Mouse (Mus musculus) embryonic facial prominence, embryonic 11.5 days (tissue): ENCODE results near the gene Cwc22. TPM values are rescaled to one million over a fixed set of nuclear protein-coding genes. Genes with fewer than 3 reads are reported as not detected.
"Not testable (repeated sequence)": the region's sequence is repeated elsewhere in the genome, so short reads cannot be mapped to it uniquely, and the experiment has no call there.

Experiments used
- ATAC-seq: fragments of 200-750 bp; cut with Nextera tagmentation; replicated peaks from 2 replicates; pipeline ENCODE4 v1.8.0; 2017; ENCODE audit warnings: low read depth; ENCODE audit not compliant: insufficient number of reproducible peaks, low FRiP score, low TSS enrichment
- DNase-seq: peaks from one replicate; pipeline ENCODE4 v3.0.0-alpha.2; 2015; ENCODE audit warnings: low spot score
- H3K27ac ChIP-seq: fragments of 300-500 bp; sonication (generic); replicated peaks from 2 replicates; pipeline ENCODE4 v1.5.1; 2014; ENCODE audit warnings: mild to moderate bottlenecking, low read depth, low read length, control low read depth
- H3K27me3 ChIP-seq: fragments of 300-500 bp; sonication (generic); 2 replicates; pipeline ENCODE4 v1.6.1; 2014; ENCODE audit warnings: mild to moderate bottlenecking, low read length, moderate library complexity, mixed read lengths; ENCODE audit not compliant: control insufficient read depth, insufficient read depth
- H3K36me3 ChIP-seq: fragments of 300-500 bp; sonication (generic); replicated peaks from 2 replicates; pipeline ENCODE4 v1.6.1; 2014; ENCODE audit warnings: low read depth, mild to moderate bottlenecking, low read length, moderate library complexity, mixed read lengths; ENCODE audit not compliant: control insufficient read depth, insufficient read depth
- H3K4me1 ChIP-seq: fragments of 300-500 bp; sonication (generic); 2 replicates; pipeline ENCODE4 v1.6.1; 2014; ENCODE audit warnings: low read length, mixed read lengths; ENCODE audit not compliant: control insufficient read depth, insufficient read depth
- H3K4me2 ChIP-seq: fragments of 300-500 bp; sonication (generic); 2 replicates; pipeline ENCODE4 v1.6.1; 2014; ENCODE audit warnings: low read depth, mild to moderate bottlenecking, control low read depth, low read length, moderate library complexity
- H3K4me3 ChIP-seq: fragments of 300-500 bp; sonication (generic); 2 replicates; pipeline ENCODE4 v1.5.1; 2014; ENCODE audit warnings: low read depth, low read length, control low read depth
- H3K9ac ChIP-seq: fragments of 300-500 bp; sonication (generic); replicated peaks from 2 replicates; pipeline ENCODE4 v1.6.1; 2014; ENCODE audit warnings: mild to moderate bottlenecking, control low read depth, low read length
- H3K9me3 ChIP-seq: fragments of 300-500 bp; sonication (generic); replicated peaks from 2 replicates; pipeline ENCODE4 v1.6.1; 2016; ENCODE audit warnings: mild to moderate bottlenecking, low read length, inconsistent platforms, mixed read lengths; ENCODE audit not compliant: control insufficient read depth
- WGBS: fragments of 180-500 bp; shearing (Covaris S2); extraction: QIAGEN DNeasy Blood & Tissue Kit; methylation state at CpG from one replicate; pipeline ENCODE4 v1.1.7; 2014; 5-methylcytosine and 5-hydroxymethylcytosine counted together
- polyA plus RNA-seq: library from polyadenylated mRNA; unstranded; fragments of >200 nt; fragmentation: Nextera tagmentation; extraction: Ambion mirVana; gene quantifications from 2 replicates; pipeline ENCODE4 v1.2.1, GENCODE M21; 2014

The Cwc22 gene
- polyA plus RNA-seq, 1 experiment from 2014 or later: 41.5 TPM

DNA sequence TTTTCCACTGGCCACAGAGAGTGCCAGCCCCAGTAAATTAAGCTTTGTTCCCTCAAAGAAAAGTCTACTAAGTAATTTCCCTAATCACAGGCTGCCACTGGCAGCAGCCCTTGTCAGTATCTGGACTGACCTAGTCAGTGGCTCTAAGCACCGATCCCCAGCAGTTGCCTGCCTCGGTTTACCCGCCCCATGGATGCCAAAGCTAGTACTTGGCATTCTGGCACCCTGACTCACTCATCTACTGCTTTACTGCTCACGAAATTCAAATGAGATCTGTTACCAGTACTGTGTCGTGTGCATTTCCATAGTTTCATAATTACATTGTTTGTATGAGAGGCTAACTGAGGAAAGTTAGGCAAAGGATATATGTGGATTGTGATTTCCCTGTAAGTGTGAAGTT is 44.9 kb downstream of the Cwc22 start:
- whole genome bisulfite sequencing: 96% methylated on average over 5 of the region's 5 CpGs
- Histone ChIP-seq H3K36me3 (peaks cover 4% of the 10 kb centered on the region), H3K4me1 (no peaks in the 10 kb centered on the region), H3K27me3 (no peaks in the 10 kb centered on the region), H3K9ac (no peak overlapping the region), H3K9me3 (no peaks in the 10 kb centered on the region), H3K4me2 (no peak overlapping the region), H3K27ac (no peak overlapping the region), H3K4me3 (no peak overlapping the region)
- DNase-seq (no peak), ATAC-seq (no peak)

DNA sequence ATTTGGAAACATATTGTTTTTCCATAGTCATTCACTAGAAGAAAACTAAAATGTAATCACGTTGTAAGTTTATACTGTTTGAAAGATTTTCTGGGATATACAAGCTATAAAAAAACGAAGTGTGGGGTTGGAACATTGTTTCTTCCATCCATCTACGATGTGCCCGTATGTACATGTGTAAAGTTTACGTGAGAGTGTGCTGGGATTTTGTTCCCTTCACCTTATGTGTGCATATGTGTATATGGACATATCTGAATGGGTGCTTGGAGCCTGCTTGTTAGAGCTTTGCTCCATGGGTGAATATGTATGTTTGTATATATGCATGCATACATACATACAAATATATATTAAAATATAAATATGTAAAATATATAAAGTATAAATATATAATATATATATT is 45.4 kb downstream of the Cwc22 start:
- Histone ChIP-seq H3K9ac (no peak overlapping the region), H3K4me3 (no peak overlapping the region), H3K36me3 (peaks cover 4% of the 10 kb centered on the region), H3K27ac (no peak overlapping the region), H3K9me3 (no peaks in the 10 kb centered on the region), H3K4me1 (no peaks in the 10 kb centered on the region), H3K4me2 (no peak overlapping the region), H3K27me3 (no peaks in the 10 kb centered on the region)
- WGBS: 89% methylated on average over 5 of the region's 5 CpGs
- DNase-seq (no peak), ATAC-seq (no peak)

DNA sequence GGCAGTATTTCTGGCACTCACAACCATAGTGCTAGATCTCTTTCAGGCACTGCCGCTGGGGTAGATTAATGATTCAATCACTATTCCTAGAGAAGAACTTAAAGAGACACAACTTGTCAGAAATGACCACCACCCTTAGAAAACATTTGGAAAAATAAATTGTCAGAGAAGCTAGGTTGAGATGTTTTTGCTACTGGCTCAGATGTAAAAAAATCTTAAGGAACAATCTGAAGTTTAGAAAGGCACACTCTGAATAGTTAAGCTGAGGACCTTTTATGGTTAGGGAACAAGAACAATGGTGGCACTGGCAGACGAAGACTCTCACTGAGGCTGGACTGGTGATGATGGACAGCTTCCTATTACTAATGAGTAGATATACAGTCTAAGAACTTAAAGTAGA is 46.1 kb downstream of the Cwc22 start:
- ATAC-seq (no peak), DNase-seq (no peak)
- WGBS: 83% methylated on average over 2 of the region's 2 CpGs
- no peak overlapping the region for H3K4me3 ChIP-seq
- no peak overlapping the region for H3K4me2 ChIP-seq
- H3K36me3 ChIP-seq: peaks cover 4% of the 10 kb centered on the region
- no peaks in the 10 kb centered on the region for H3K27me3 ChIP-seq
- no peak overlapping the region for H3K9ac ChIP-seq
- no peaks in the 10 kb centered on the region for H3K9me3 ChIP-seq
- H3K27ac ChIP-seq: no peak overlapping the region
- no peaks in the 10 kb centered on the region for H3K4me1 ChIP-seq

GRCm38 (mm10) chr2:77898436-77898835 is 47.7 kb downstream of the Cwc22 start:
- no peak for DNase-seq
- no peaks in the 10 kb centered on the region for H3K4me1 ChIP-seq
- H3K36me3 ChIP-seq: peaks cover 6% of the 10 kb centered on the region
- WGBS: 93% methylated on average over 2 of the region's 2 CpGs
- ATAC-seq: no peak
- H3K4me3 ChIP-seq: no peak overlapping the region
- no peak overlapping the region for H3K4me2 ChIP-seq
- H3K9me3 ChIP-seq: no peaks in the 10 kb centered on the region
- H3K9ac ChIP-seq: no peak overlapping the region
- no peak overlapping the region for H3K27ac ChIP-seq
- H3K27me3 ChIP-seq: no peaks in the 10 kb centered on the region

GRCm38 (mm10) chr2:77897988-77898387 is 48.2 kb downstream of the Cwc22 start:
- Histone ChIP-seq H3K27ac (no peak overlapping the region), H3K4me2 (no peak overlapping the region), H3K36me3 (peaks cover 6% of the 10 kb centered on the region), H3K4me1 (no peaks in the 10 kb centered on the region), H3K9ac (no peak overlapping the region), H3K4me3 (no peak overlapping the region), H3K9me3 (no peaks in the 10 kb centered on the region), H3K27me3 (no peaks in the 10 kb centered on the region)
- 93% methylated on average over 5 of the region's 5 CpGs for WGBS
- DNase-seq: no peak
- ATAC-seq: no peak

GRCm38 (mm10) chr2:77897558-77897899 is 48.6 kb downstream of the Cwc22 start:
- no peaks in the 10 kb centered on the region for H3K27me3 ChIP-seq
- no peak overlapping the region for H3K27ac ChIP-seq
- 83% methylated on average over 3 of the region's 3 CpGs for WGBS
- H3K4me2 ChIP-seq: no peak overlapping the region
- H3K4me1 ChIP-seq: no peaks in the 10 kb centered on the region
- H3K9ac ChIP-seq: no peak overlapping the region
- peaks cover 6% of the 10 kb centered on the region for H3K36me3 ChIP-seq
- no peaks in the 10 kb centered on the region for H3K9me3 ChIP-seq
- DNase-seq: no peak
- H3K4me3 ChIP-seq: no peak overlapping the region
- no peak for ATAC-seq

GRCm38 (mm10) chr2:77896843-77897557 is 49.2 kb downstream of the Cwc22 start:
- DNase-seq: no peak
- Histone ChIP-seq H3K9me3 (no peaks in the 10 kb centered on the region), H3K4me2 (no peak overlapping the region), H3K27me3 (no peaks in the 10 kb centered on the region), H3K4me1 (no peaks in the 10 kb centered on the region), H3K9ac (no peak overlapping the region), H3K36me3 (peaks cover 6% of the 10 kb centered on the region), H3K4me3 (no peak overlapping the region), H3K27ac (no peak overlapping the region)
- WGBS: 92% methylated on average over 12 of the region's 12 CpGs
- ATAC-seq: no peak

DNA sequence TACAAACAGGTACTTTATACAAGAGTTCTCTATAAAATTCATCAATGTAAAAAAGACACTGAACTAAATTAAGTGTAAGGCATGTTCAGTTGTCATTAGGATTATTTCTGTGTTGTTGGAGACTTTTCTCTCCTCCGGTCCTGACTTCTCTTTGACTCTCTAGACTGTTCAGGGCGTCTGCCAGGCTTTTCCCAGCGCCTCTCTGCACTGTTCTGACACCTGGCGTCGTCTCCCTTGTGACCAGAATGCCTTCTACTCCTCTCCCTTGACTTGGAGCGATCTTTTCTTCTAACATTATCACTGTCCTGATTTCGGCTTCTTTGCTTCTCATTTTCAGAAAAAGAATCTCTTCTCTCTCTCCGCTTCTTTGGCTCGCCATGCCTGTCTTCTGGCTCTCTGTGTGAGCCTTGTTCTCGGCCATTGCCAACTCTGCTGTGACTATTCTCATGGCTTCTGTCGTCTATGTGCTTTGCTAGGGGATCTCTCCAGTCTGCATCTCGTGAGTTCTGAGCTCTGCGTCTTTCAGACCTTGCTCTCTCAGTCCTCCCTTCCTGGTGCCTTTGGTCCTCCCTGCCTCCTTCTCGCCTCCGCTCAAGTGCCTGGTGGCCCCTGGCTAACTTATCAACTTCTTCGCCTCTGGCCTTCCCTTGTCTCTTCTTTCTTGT is 50.1 kb downstream of the Cwc22 start:
- not testable (repeated sequence) for H3K27ac ChIP-seq, H3K4me2 ChIP-seq, DNase-seq, H3K4me1 ChIP-seq, H3K36me3 ChIP-seq, H3K27me3 ChIP-seq, H3K9me3 ChIP-seq, ATAC-seq, H3K4me3 ChIP-seq, H3K9ac ChIP-seq
- 91% methylated on average over 16 of the region's 16 CpGs for WGBS
